Comparison of ENCODE assay signal across 9 mouse cellular contexts in the genomic region with DNA sequence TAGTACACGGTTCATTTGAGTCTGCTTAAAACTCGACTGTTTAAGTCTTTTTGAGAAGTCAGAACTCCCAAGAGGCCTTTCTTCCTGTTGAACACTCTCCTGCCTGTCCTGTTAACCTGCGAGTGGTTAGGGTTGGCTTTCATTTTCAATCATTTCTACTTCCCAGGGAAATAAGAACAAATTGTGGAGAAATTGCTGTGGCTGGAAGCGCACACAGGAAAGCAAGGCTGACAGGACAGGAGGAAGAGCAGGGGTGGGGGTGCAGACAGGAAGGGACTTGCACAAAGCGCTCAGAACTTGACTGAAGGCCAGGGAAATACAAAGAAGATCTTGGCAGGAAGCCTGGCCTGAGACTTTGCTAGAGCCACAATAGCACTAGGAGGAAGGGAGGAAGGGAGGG.
DNase-seq lines count a peak whose midpoint lies in the region; ATAC-seq lines count a peak whose summit lies in the region.
"Had no signal": no experiment of that assay in that cellular context is flagged by ENCODE, and none has a peak within 500 bp of the region (broad histone marks: within the 10 kb centered on the region; RNA-seq: fewer than 3 reads in every experiment).

No protein-coding gene starts in this region.

- H3K9ac ChIP-seq in hindbrain, embryonic 11.5 days (ENCODE audit: low read depth, low read length): no peak overlapping the region
- H3K9ac ChIP-seq: liver, embryonic 14.5 days had no signal

- H3K4me3 ChIP-seq in hindbrain, embryonic 10.5 days: no peak overlapping the region
- H3K4me3 ChIP-seq in hindbrain, embryonic 11.5 days (ENCODE audit: low read depth, low read length): no peak overlapping the region

- H3K27me3 ChIP-seq in hindbrain, embryonic 10.5 days (ENCODE audit: insufficient read depth, poor library complexity, severe bottlenecking): no peaks in the 10 kb centered on the region
- H3K27me3 ChIP-seq in hindbrain, embryonic 11.5 days (ENCODE audit: control insufficient read depth, insufficient read depth, low read length): no peaks in the 10 kb centered on the region

- H3K36me3 ChIP-seq in hindbrain, embryonic 10.5 days: no peaks in the 10 kb centered on the region
- H3K36me3 ChIP-seq in hindbrain, embryonic 11.5 days (ENCODE audit: control insufficient read depth, insufficient read depth, low read length): no peaks in the 10 kb centered on the region

- H3K27ac ChIP-seq in hindbrain, embryonic 10.5 days: peak overlapping the region; percentile 67
- H3K27ac ChIP-seq in hindbrain, embryonic 11.5 days (ENCODE audit: low read depth, low read length): no peak overlapping the region
- H3K27ac ChIP-seq: liver, embryonic 14.5 days had no signal

- no peak overlapping the region for H3K4me2 ChIP-seq in hindbrain, embryonic 11.5 days (replicated peaks; ENCODE audit: low read depth, low read length)

- WGBS in hindbrain, embryonic 10.5 days: 53% methylated on average over 5 of the region's 5 CpGs
- WGBS in hindbrain, embryonic 11.5 days: 53% methylated on average over 5 of the region's 5 CpGs

- peaks cover 26% of the 10 kb centered on the region for H3K4me1 ChIP-seq in hindbrain, embryonic 10.5 days (replicated peaks)
- no peaks in the 10 kb centered on the region for H3K4me1 ChIP-seq in hindbrain, embryonic 11.5 days (replicated peaks; ENCODE audit: control insufficient read depth, insufficient read depth, low read length)

- ATAC-seq in hindbrain, embryonic 11.5 days (ENCODE audit: low FRiP score): no peak
- ATAC-seq in inflammation-experienced regulatory T-cells, adult 6 months: peak; percentile 88
- peak; percentile 52; the same call in 1 of the 2 replicates for ATAC-seq in megakaryocyte-erythroid progenitor cell, adult 5-6 weeks (replicated peaks; ENCODE audit: low FRiP score, low TSS enrichment, poor library complexity, severe bottlenecking)

- H3K9me3 ChIP-seq in hindbrain, embryonic 10.5 days: no peaks in the 10 kb centered on the region
- H3K9me3 ChIP-seq in hindbrain, embryonic 11.5 days (ENCODE audit: control insufficient read depth, low read length): no peaks in the 10 kb centered on the region

- no peak for DNase-seq in hindbrain, embryonic 10.5 days (ENCODE audit: low spot score)
- no peak for DNase-seq in hindbrain, embryonic 11.5 days (ENCODE audit: low spot score)
- peak; percentile 63 for DNase-seq in cerebellum, adult 9-11 months
- peak; percentile 71 for DNase-seq in gastrocnemius, postnatal 25 days
- peak; percentile 26 to 66 for DNase-seq in left cerebral cortex, adult 9 months (ENCODE audit: low spot score in 2 of 2)
- DNase-seq in spleen, postnatal 10 days (ENCODE audit: low spot score in 2 of 2): peak; percentile 9 to 47

Comparison
In these comparisons a context has a peak if more than half of its experiments do, and no peak if none do; other contexts are left out.
1. DNase-seq: peak in cerebellum, adult 9-11 months (single experiment), gastrocnemius, postnatal 25 days (single experiment), left cerebral cortex, adult 9 months (2 of 2) and spleen, postnatal 10 days (2 of 2); none in hindbrain, embryonic 10.5 days (single experiment) and hindbrain, embryonic 11.5 days (single experiment).